Mouse (Mus musculus) kidney, embryonic 16.5 days (tissue): ENCODE measurements around the gene Zmynd10. TPM values are rescaled to one million over a fixed set of nuclear protein-coding genes. Genes with fewer than 3 reads are reported as not detected.
A peak's percentile ranks its signal among the peaks of the same experiment; 100 is the strongest.
"Not testable (repeated sequence)": the region's sequence is repeated elsewhere in the genome, so short reads cannot be mapped to it uniquely, and the experiment has no call there.

Experiments used
- ATAC-seq: fragments of 200-750 bp; cut with Nextera tagmentation; 2 replicates; pipeline ENCODE4 v1.8.0; 2017; ENCODE audit warnings: moderate TSS enrichment; ENCODE audit not compliant: low FRiP score, low TSS enrichment
- H3K27ac ChIP-seq: fragments of 300-500 bp; sonication (generic); 2 replicates; pipeline ENCODE4 v1.5.1; 2014; ENCODE audit warnings: low read length
- H3K27me3 ChIP-seq: fragments of 300-500 bp; sonication (generic); 2 replicates; pipeline ENCODE4 v1.6.1; 2014; ENCODE audit warnings: low read length, control low read depth, mixed read lengths; ENCODE audit not compliant: insufficient read depth
- H3K36me3 ChIP-seq: fragments of 300-500 bp; sonication (generic); 2 replicates; pipeline ENCODE4 v1.6.1; 2014; ENCODE audit warnings: low read length, control low read depth, mixed read lengths; ENCODE audit not compliant: insufficient read depth
- H3K4me1 ChIP-seq: fragments of 300-500 bp; sonication (generic); 2 replicates; pipeline ENCODE4 v1.6.1; 2014; ENCODE audit warnings: low read length, control low read depth, mixed read lengths; ENCODE audit not compliant: insufficient read depth
- H3K4me2 ChIP-seq: fragments of 300-500 bp; sonication (generic); replicated peaks from 2 replicates; pipeline ENCODE4 v1.6.1; 2014; ENCODE audit warnings: low read depth, low read length
- H3K4me3 ChIP-seq: fragments of 300-500 bp; sonication (generic); 2 replicates; pipeline ENCODE4 v1.5.1; 2014; ENCODE audit warnings: mild to moderate bottlenecking, low read length
- H3K9ac ChIP-seq: fragments of 300-500 bp; sonication (generic); replicated peaks from 2 replicates; pipeline ENCODE4 v1.6.1; 2014; ENCODE audit warnings: low read length
- H3K9me3 ChIP-seq: fragments of 300-500 bp; sonication (generic); 2 replicates; pipeline ENCODE4 v1.6.1; 2016; ENCODE audit warnings: low read length, control low read depth
- WGBS: fragments of 180-500 bp; shearing (Covaris S2); extraction: QIAGEN DNeasy Blood & Tissue Kit; methylation state at CpG from one replicate; pipeline ENCODE4 v1.1.7; 2014; 5-methylcytosine and 5-hydroxymethylcytosine counted together
- polyA plus RNA-seq: library from polyadenylated mRNA; unstranded; fragments of >200 nt; fragmentation: Nextera tagmentation; extraction: Ambion mirVana; gene quantifications from 2 replicates; pipeline ENCODE4 v1.2.1, GENCODE M21; 2015

Zmynd10 gene
- polyA plus RNA-seq, 1 experiment from 2014 or later: 3.3 TPM

DNA sequence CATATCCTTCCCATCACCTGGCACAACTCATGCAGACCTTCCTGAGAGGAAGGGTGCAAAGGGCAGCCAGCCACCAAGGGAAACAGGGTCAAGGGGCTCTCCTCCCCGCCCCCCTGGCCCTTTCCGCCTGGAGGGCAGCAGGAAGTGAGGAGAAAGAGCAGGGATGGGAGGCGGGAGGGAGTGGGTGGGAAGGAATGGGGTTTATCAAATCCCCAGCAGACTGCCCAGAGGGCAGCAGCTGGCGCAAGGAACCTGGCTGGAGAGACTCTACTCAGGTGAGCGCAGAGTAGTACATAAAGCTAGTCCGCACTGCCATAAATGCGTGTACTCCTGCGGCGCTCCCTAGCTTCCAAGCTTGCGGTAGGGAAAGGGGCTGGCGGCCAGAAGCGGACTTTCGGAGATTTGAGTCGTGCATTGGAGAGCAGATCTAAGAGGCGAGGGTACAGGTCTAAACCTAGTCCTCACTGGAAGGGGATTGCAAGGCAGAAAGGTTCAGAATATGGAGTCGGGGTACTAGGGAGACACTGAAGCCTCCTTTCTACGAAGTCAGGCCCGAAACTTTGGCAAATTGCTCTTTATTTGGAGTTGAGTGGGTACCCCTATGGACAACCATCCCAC, 20.7 kb downstream of the Zmynd10 start, which contains the start of gene Hyal2:
Gene Hyal2, plus strand, starts transcription at position 244 of the 618 bp plus-strand sequence.
- Histone ChIP-seq H3K4me1 (peaks cover 54% of the 10 kb centered on the region), H3K9ac (peak within 1 kb of the TSS; percentile 85), H3K36me3 (peaks cover 32% of the 10 kb centered on the region), H3K4me2 (peak within 1 kb of the TSS; percentile 58), H3K4me3 (peak within 1 kb of the TSS; percentile 87), H3K27me3 (no peaks in the 10 kb centered on the region), H3K9me3 (no peaks in the 10 kb centered on the region), H3K27ac (peak within 1 kb of the TSS; percentile 96)
- ATAC-seq: no peak
- 6% methylated on average over 18 of the region's 18 CpGs for WGBS

GRCm38 (mm10) chr9:107568331-107569261, 21.5 kb downstream of the Zmynd10 start:
- H3K27ac ChIP-seq: peak overlapping the region; percentile 96
- ATAC-seq: peak; percentile 80
- peak overlapping the region; percentile 85 for H3K9ac ChIP-seq
- WGBS: under 1% methylated on average over 41 of the region's 41 CpGs
- peaks cover 39% of the 10 kb centered on the region for H3K36me3 ChIP-seq
- H3K4me1 ChIP-seq: peaks cover 52% of the 10 kb centered on the region
- peak overlapping the region; percentile 87 for H3K4me3 ChIP-seq
- no peaks in the 10 kb centered on the region for H3K27me3 ChIP-seq
- no peaks in the 10 kb centered on the region for H3K9me3 ChIP-seq
- H3K4me2 ChIP-seq: peak overlapping the region; percentile 58

GRCm38 (mm10) chr9:107569270-107569669, 22.2 kb downstream of the Zmynd10 start:
- no peak; the same call in none of the 2 replicates for ATAC-seq
- peaks cover 45% of the 10 kb centered on the region for H3K4me1 ChIP-seq
- H3K4me3 ChIP-seq: peak overlapping the region; percentile 87
- peaks cover 43% of the 10 kb centered on the region for H3K36me3 ChIP-seq
- H3K9me3 ChIP-seq: no peaks in the 10 kb centered on the region
- peak overlapping the region; percentile 58 for H3K4me2 ChIP-seq
- no peaks in the 10 kb centered on the region for H3K27me3 ChIP-seq
- 1% methylated on average over 23 of the region's 23 CpGs for WGBS
- H3K27ac ChIP-seq: peak overlapping the region; percentile 96
- H3K9ac ChIP-seq: peak overlapping the region; percentile 85

GRCm38 (mm10) chr9:107570016-107570415, 22.9 kb downstream of the Zmynd10 start:
- Histone ChIP-seq H3K27ac (peak overlapping the region; percentile 96; the same call in 1 of the 2 replicates), H3K4me2 (peak overlapping the region; percentile 58), H3K27me3 (no peaks in the 10 kb centered on the region), H3K36me3 (peaks cover 43% of the 10 kb centered on the region), H3K9ac (peak overlapping the region; percentile 85), H3K4me3 (peak overlapping the region; percentile 87), H3K9me3 (no peaks in the 10 kb centered on the region), H3K4me1 (peaks cover 39% of the 10 kb centered on the region)
- 34% methylated on average over 13 of the region's 13 CpGs for WGBS
- no peak for ATAC-seq

GRCm38 (mm10) chr9:107570845-107571244, 23.7 kb downstream of the Zmynd10 start:
- H3K9ac ChIP-seq: peak overlapping the region; percentile 85
- H3K9me3 ChIP-seq: no peaks in the 10 kb centered on the region
- H3K27ac ChIP-seq: no peak overlapping the region
- no peak for ATAC-seq
- H3K27me3 ChIP-seq: no peaks in the 10 kb centered on the region
- WGBS: 89% methylated on average over 21 of the region's 21 CpGs
- peaks cover 42% of the 10 kb centered on the region for H3K36me3 ChIP-seq
- peaks cover 43% of the 10 kb centered on the region for H3K4me1 ChIP-seq
- H3K4me2 ChIP-seq: peak overlapping the region; percentile 58
- peak overlapping the region; percentile 87 for H3K4me3 ChIP-seq

DNA sequence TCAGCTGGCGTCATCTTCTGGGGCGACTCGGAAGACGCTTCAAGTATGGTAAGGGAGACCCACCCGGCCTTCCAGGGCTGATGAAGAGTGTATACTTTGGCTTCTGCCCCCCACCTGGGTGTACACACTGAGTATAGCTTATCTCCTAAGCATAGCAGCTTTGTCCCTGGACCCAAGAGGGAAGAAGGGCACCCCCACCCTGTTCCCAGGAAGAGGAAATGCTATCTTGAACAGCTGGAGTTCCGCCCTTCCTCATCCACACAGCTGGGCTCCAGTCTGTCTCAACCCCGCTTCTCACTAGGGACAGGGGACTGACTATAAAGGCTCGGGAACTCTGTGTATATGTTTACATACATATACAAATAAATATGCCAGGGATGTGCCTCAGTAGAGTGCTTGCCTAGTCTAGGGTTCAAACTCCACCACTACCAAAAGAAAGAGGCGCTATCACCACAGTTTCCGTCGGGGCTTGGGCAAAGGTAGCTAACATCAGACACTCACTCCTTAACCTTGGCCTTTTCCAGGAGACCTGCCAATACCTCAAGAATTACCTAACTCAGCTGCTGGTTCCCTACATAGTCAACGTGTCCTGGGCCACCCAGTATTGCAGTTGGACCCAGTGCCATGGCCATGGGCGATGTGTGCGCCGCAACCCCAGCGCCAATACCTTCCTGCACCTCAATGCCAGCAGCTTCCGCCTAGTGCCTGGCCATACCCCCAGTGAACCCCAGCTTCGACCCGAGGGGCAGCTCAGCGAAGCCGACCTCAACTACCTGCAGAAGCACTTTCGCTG, 24.6 kb downstream of the Zmynd10 start:
- Histone ChIP-seq H3K4me2 (peak overlapping the region; percentile 58), H3K4me3 (0 out of 2 replicates have a peak overlapping the region, but pooled peaks have one; percentile 2), H3K9ac (no peak overlapping the region), H3K4me1 (peaks cover 47% of the 10 kb centered on the region), H3K36me3 (peaks cover 42% of the 10 kb centered on the region), H3K27ac (no peak overlapping the region), H3K27me3 (no peaks in the 10 kb centered on the region), H3K9me3 (no peaks in the 10 kb centered on the region)
- WGBS: 90% methylated on average over 22 of the region's 22 CpGs
- no peak for ATAC-seq

DNA sequence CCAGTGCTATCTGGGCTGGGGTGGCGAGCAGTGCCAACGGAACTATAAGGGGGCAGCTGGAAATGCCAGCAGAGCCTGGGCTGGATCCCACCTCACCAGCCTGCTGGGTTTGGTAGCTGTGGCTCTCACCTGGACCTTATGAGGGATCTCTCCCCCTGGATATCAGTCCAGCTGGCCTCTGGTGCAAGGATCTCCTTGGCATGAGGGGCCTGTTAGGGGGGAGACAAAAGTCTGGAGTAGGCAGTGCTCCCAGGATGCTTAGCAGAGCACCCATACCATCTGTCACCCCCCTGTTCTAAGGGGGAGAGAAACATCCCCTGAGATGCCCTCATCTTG, 25.2 kb downstream of the Zmynd10 start:
- H3K27me3 ChIP-seq: no peaks in the 10 kb centered on the region
- no peak overlapping the region for H3K27ac ChIP-seq
- peaks cover 42% of the 10 kb centered on the region for H3K36me3 ChIP-seq
- ATAC-seq: no peak
- no peaks in the 10 kb centered on the region for H3K9me3 ChIP-seq
- H3K4me1 ChIP-seq: peaks cover 47% of the 10 kb centered on the region
- no peak overlapping the region for H3K9ac ChIP-seq
- H3K4me3 ChIP-seq: no peak overlapping the region
- no peak overlapping the region for H3K4me2 ChIP-seq
- 96% methylated on average over 2 of the region's 2 CpGs for WGBS

DNA sequence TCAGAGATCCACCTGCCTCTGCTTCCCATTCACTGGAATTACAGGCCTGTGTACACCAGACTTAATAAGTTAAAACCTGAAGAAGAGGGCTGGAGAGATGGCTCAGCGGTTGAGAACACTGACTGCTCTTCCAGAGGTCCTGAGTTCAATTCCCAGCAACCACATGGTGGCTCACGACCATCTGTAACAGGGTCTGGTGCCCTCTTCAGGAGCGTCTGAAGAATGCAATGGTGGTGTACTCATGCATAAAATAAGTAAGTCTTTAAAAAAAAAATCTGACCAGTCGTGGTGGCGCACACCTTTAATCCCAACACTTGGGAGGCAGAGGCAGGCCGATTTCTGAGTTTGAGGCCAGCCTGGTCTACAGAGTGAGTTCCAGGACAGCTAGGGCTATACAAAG, 26.7 kb downstream of the Zmynd10 start:
- Histone ChIP-seq H3K4me1 (peaks cover 44% of the 10 kb centered on the region), H3K36me3 (peaks cover 42% of the 10 kb centered on the region)
- 92% methylated on average over 6 of the region's 6 CpGs for WGBS
- not testable (repeated sequence) for H3K4me2 ChIP-seq, H3K4me3 ChIP-seq, H3K9me3 ChIP-seq, H3K9ac ChIP-seq, H3K27ac ChIP-seq, H3K27me3 ChIP-seq, ATAC-seq

GRCm38 (mm10) chr9:107575579-107576356, 28.7 kb downstream of the Zmynd10 start:
- peaks cover 37% of the 10 kb centered on the region for H3K36me3 ChIP-seq
- peaks cover 44% of the 10 kb centered on the region for H3K4me1 ChIP-seq
- no peak for ATAC-seq
- no peaks in the 10 kb centered on the region for H3K9me3 ChIP-seq
- 81% methylated on average over 14 of the region's 14 CpGs for WGBS
- no peak overlapping the region for H3K4me2 ChIP-seq
- H3K27ac ChIP-seq: peak overlapping the region; percentile 57
- H3K9ac ChIP-seq: no peak overlapping the region
- H3K4me3 ChIP-seq: no peak overlapping the region
- H3K27me3 ChIP-seq: no peaks in the 10 kb centered on the region
